Mouse (Mus musculus) kidney, adult 2 months (tissue): ENCODE measurements around the gene Dusp14. TPM values are rescaled to one million over a fixed set of nuclear protein-coding genes. Genes with fewer than 3 reads are reported as not detected.
A peak's percentile ranks its signal among the peaks of the same experiment; 100 is the strongest.

Source experiments
- DNase-seq: peaks from one replicate; pipeline ENCODE4 v3.0.0; 2021
- H3K27ac ChIP-seq: fragments of 200-500 bp; 2 replicates; pipeline ENCODE4 v1.5.1; 2012; ENCODE audit warnings: low read depth, low read length, control low read depth, inconsistent platforms; ENCODE audit not compliant: insufficient read depth
- H3K27me3 ChIP-seq: fragments of 200-500 bp; replicated peaks from 2 replicates; pipeline ENCODE4 v1.6.1; 2012; ENCODE audit warnings: mild to moderate bottlenecking, moderate library complexity, low read length, inconsistent platforms; ENCODE audit not compliant: control insufficient read depth, insufficient read depth
- H3K36me3 ChIP-seq: fragments of 200-500 bp; 2 replicates; pipeline ENCODE4 v1.6.1; 2012; ENCODE audit warnings: mild to moderate bottlenecking, moderate library complexity, low read length, inconsistent platforms; ENCODE audit not compliant: control insufficient read depth, insufficient read depth
- H3K4me1 ChIP-seq: fragments of 200-500 bp; 2 replicates; pipeline ENCODE4 v1.6.1; 2011; ENCODE audit warnings: low read length; ENCODE audit not compliant: control insufficient read depth, insufficient read depth
- H3K4me3 ChIP-seq: fragments of 200-500 bp; 2 replicates; pipeline ENCODE4 v1.5.1; 2011; ENCODE audit warnings: mild to moderate bottlenecking, low read depth, low read length, control low read depth; ENCODE audit not compliant: insufficient read depth
- CTCF ChIP-seq: fragments of 200-500 bp; conservative IDR thresholded peaks from 2 replicates; pipeline ENCODE4 v1.5.1; 2011; ENCODE audit warnings: low read depth, mild to moderate bottlenecking, control low read depth, low read length, moderate library complexity, mixed read lengths; ENCODE audit not compliant: insufficient read depth, insufficient read length
- POLR2A ChIP-seq: fragments of 200-500 bp; IDR thresholded peaks from one replicate; pipeline ENCODE4 v1.6.1; 2011; ENCODE audit warnings: low read depth, low read length, control low read depth
- WGBS: fragments of 180-500 bp; shearing (Covaris S2); methylation state at CpG from one replicate; pipeline ENCODE4 v1.1.7; 2018; 5-methylcytosine and 5-hydroxymethylcytosine counted together
- polyA plus RNA-seq: library from polyadenylated mRNA; depleted of rRNA; stranded (reverse); fragments of >200 nt; gene quantifications from 2 replicates; pipeline ENCODE4 v1.2.3, GENCODE M21; 2012

Gene Dusp14
- polyA plus RNA-seq, 1 experiment = 60.3 TPM

GRCm38 (mm10) chr11:84097251-84097998 lies 28.4 kb upstream of the Dusp14 start:
- 61% methylated on average over 5 of the region's 5 CpGs for WGBS
- no peak for DNase-seq
- Histone ChIP-seq H3K4me1 (no peaks in the 10 kb centered on the region; the same call in 1 of the 2 replicates), H3K27ac (no peak overlapping the region), H3K4me3 (no peak overlapping the region), H3K27me3 (no peaks in the 10 kb centered on the region), H3K36me3 (no peaks in the 10 kb centered on the region)
- TF ChIP-seq CTCF (no peak), POLR2A (no peak)

- Histone ChIP-seq H3K36me3 (no peaks in the 10 kb centered on the region), H3K4me3 (no peak overlapping the region), H3K27ac (no peak overlapping the region), H3K27me3 (no peaks in the 10 kb centered on the region), H3K4me1 (no peaks in the 10 kb centered on the region; the same call in 1 of the 2 replicates)
- peak; percentile 14 for DNase-seq
- no peak for TF ChIP-seq CTCF
- TF ChIP-seq POLR2A = no peak
- WGBS = 47% methylated on average over 4 of the region's 4 CpGs
Measured at GRCm38 (mm10) chr11:84095084-84095483, 26.0 kb upstream of the Dusp14 start.

- Histone ChIP-seq H3K4me1 (no peaks in the 10 kb centered on the region; the same call in 1 of the 2 replicates), H3K4me3 (no peak overlapping the region), H3K36me3 (no peaks in the 10 kb centered on the region), H3K27me3 (no peaks in the 10 kb centered on the region), H3K27ac (no peak overlapping the region)
- 78% methylated on average over 8 of the region's 8 CpGs for WGBS
- DNase-seq = no peak
- TF ChIP-seq POLR2A (no peak), CTCF (no peak)
Measured at GRCm38 (mm10) chr11:84090572-84090971, 21.5 kb upstream of the Dusp14 start.

GRCm38 (mm10) chr11:84081901-84082300 lies 12.8 kb upstream of the Dusp14 start:
- Histone ChIP-seq H3K36me3 (no peaks in the 10 kb centered on the region; the same call in 1 of the 2 replicates), H3K4me1 (peaks cover 10% of the 10 kb centered on the region; the same call in 1 of the 2 replicates), H3K27ac (no peak overlapping the region), H3K4me3 (no peak overlapping the region), H3K27me3 (no peaks in the 10 kb centered on the region)
- TF ChIP-seq CTCF (no peak), POLR2A (no peak)
- no peak for DNase-seq
- 95% methylated on average over 5 of the region's 5 CpGs for WGBS

GRCm38 (mm10) chr11:84080327-84080726 lies 11.3 kb upstream of the Dusp14 start:
- no peaks in the 10 kb centered on the region; the same call in 1 of the 2 replicates for H3K36me3 ChIP-seq
- peaks cover 10% of the 10 kb centered on the region; the same call in 1 of the 2 replicates for H3K4me1 ChIP-seq
- TF ChIP-seq CTCF (no peak), POLR2A (no peak)
- 75% methylated on average over 3 of the region's 3 CpGs for WGBS
- no peaks in the 10 kb centered on the region for H3K27me3 ChIP-seq
- H3K27ac ChIP-seq = no peak overlapping the region
- DNase-seq = no peak
- no peak overlapping the region for H3K4me3 ChIP-seq

GRCm38 (mm10) chr11:84079887-84080286 lies 10.8 kb upstream of the Dusp14 start:
- H3K27ac ChIP-seq = no peak overlapping the region
- TF ChIP-seq POLR2A = no peak
- TF ChIP-seq CTCF = no peak
- no peak for DNase-seq

GRCm38 (mm10) chr11:84079361-84079760 lies 10.3 kb upstream of the Dusp14 start:
- no peaks in the 10 kb centered on the region for H3K27me3 ChIP-seq
- WGBS = 61% methylated on average over 11 of the region's 11 CpGs
- no peaks in the 10 kb centered on the region; the same call in 1 of the 2 replicates for H3K36me3 ChIP-seq
- DNase-seq = peak; percentile 34
- H3K27ac ChIP-seq = no peak overlapping the region
- H3K4me3 ChIP-seq = no peak overlapping the region
- peaks cover 14% of the 10 kb centered on the region; the same call in 1 of the 2 replicates for H3K4me1 ChIP-seq
- TF ChIP-seq POLR2A = no peak
- TF ChIP-seq CTCF = no peak

More at GRCm38 (mm10) chr11:84079887-84080286, 10.8 kb upstream of the Dusp14 start:
- Histone ChIP-seq H3K4me1 (peaks cover 10% of the 10 kb centered on the region; the same call in 1 of the 2 replicates), H3K36me3 (no peaks in the 10 kb centered on the region; the same call in 1 of the 2 replicates), H3K27me3 (no peaks in the 10 kb centered on the region), H3K4me3 (no peak overlapping the region)
- WGBS = 74% methylated on average over 4 of the region's 4 CpGs
